Mouse (Mus musculus) MEL (cell line): ENCODE measurements around the gene Defa33.
"Not testable (repeated sequence)": the region's sequence is repeated elsewhere in the genome, so short reads cannot be mapped to it uniquely, and the experiment has no call there.

Experiments
- CTCF ChIP-seq, 3 experiments: IDR thresholded peaks in 2 of 3; conservative IDR thresholded peaks in 1 of 3; 2 replicates each; pipeline ENCODE4 v1.5.1; 2011 to 2012; ENCODE audit warnings: low read length in 3 of 3, low read depth in 2 of 3, mild to moderate bottlenecking in 2 of 3, improper control_type of control experiment in 1 of 3, inconsistent platforms in 1 of 3, mixed read lengths in 1 of 3, moderate library complexity in 1 of 3; ENCODE audit not compliant: control insufficient read depth in 1 of 3, insufficient read depth in 1 of 3, poor library complexity in 1 of 3, severe bottlenecking in 1 of 3
- ELF1 ChIP-seq: IDR thresholded peaks from 2 replicates; pipeline ENCODE4 v1.6.1; 2014; ENCODE audit warnings: low read depth, mild to moderate bottlenecking, inconsistent platforms, low read length, improper control_type of control experiment, moderate library complexity
- HCFC1 ChIP-seq: IDR thresholded peaks from 2 replicates; pipeline ENCODE4 v1.6.1; 2012; ENCODE audit warnings: low read depth, mild to moderate bottlenecking, inconsistent platforms, low read length, improper control_type of control experiment, moderate library complexity
- SMC3 ChIP-seq: IDR thresholded peaks from 2 replicates; pipeline ENCODE4 v1.6.1; 2011; ENCODE audit warnings: low read depth, low read length, improper control_type of control experiment
- USF1 ChIP-seq: IDR thresholded peaks from 2 replicates; pipeline ENCODE4 v1.6.1; 2014; ENCODE audit warnings: low read depth, mild to moderate bottlenecking, inconsistent platforms, low read length, improper control_type of control experiment, moderate library complexity

- not testable (repeated sequence) for TF ChIP-seq HCFC1; ELF1; SMC3; USF1; CTCF (IDR thresholded peaks at IDR 0.05 in 2 of 3, conservative IDR thresholded peaks at IDR 0.05 in 1 of 3; ENCODE audit: control insufficient read depth in 1 of 3, insufficient read depth in 1 of 3, low read depth in 2 of 3, low read length in 3 of 3, poor library complexity in 1 of 3, severe bottlenecking in 1 of 3)
Observed at GRCm38 (mm10) chr8:21378215-21378614, 13.4 kb upstream of the Defa33 start, which contains the start of gene Defa2.
